Mouse (Mus musculus): ENCODE data around the gene Fam184b.
A peak's percentile ranks its signal among the peaks of the same experiment; 100 is the strongest.

- TF ChIP-seq CTCF (IDR thresholded peaks at IDR 0.05; ENCODE audit: borderline replicate concordance, control insufficient read depth, extremely low read depth, insufficient read depth, low read length, poor library complexity), result no peak
- peak; percentile 86 for TF ChIP-seq POLR2A (IDR thresholded peaks at IDR 0.05; ENCODE audit: control insufficient read depth, extremely low read depth, insufficient read depth, low read length, poor library complexity)
Observed at GRCm38 (mm10) chr5:45519960-45520808, 119.2 kb downstream of the Fam184b start, which contains the start of gene Med28.
